Mouse (Mus musculus) telencephalon, adult 2 months (tissue): Measurements from ENCODE around the gene Hba-a1.
"Not testable (repeated sequence)": the region's sequence is repeated elsewhere in the genome, so short reads cannot be mapped to it uniquely, and the experiment has no call there.

Experiments used
- DNase-seq: peaks from one replicate; pipeline ENCODE4 v3.0.0-alpha.2; 2011; ENCODE audit warnings: low read depth, low spot score

Hba-a1 gene

GRCm38 (mm10) chr11:32283091-32283777 lies at the start of gene Hba-a1:
Gene Hba-a1, plus strand, starts transcription at chr11:32283511.
- not testable (repeated sequence) for DNase-seq

- DNase-seq = no peak
These were observed 49.4 kb upstream of the Hba-a1 start for GRCm38 (mm10) chr11:32233895-32234294.

- DNase-seq = no peak
These were observed 48.4 kb upstream of the Hba-a1 start for GRCm38 (mm10) chr11:32234816-32235485.

- DNase-seq = no peak
These were observed 47.7 kb upstream of the Hba-a1 start for GRCm38 (mm10) chr11:32235646-32236045.

GRCm38 (mm10) chr11:32236132-32236531 lies 47.2 kb upstream of the Hba-a1 start:
- no peak for DNase-seq

GRCm38 (mm10) chr11:32236712-32237410 lies 46.5 kb upstream of the Hba-a1 start:
- DNase-seq = no peak

- no peak for DNase-seq
These were observed 45.9 kb upstream of the Hba-a1 start for GRCm38 (mm10) chr11:32237411-32237795.

GRCm38 (mm10) chr11:32238093-32238860 lies 45.0 kb upstream of the Hba-a1 start:
- DNase-seq = no peak

GRCm38 (mm10) chr11:32241391-32241790 lies 41.9 kb upstream of the Hba-a1 start:
- no peak for DNase-seq

- DNase-seq = no peak
These were observed 41.1 kb upstream of the Hba-a1 start for GRCm38 (mm10) chr11:32242209-32242608.

GRCm38 (mm10) chr11:32243205-32243955 lies 39.9 kb upstream of the Hba-a1 start:
- DNase-seq = no peak

- DNase-seq = no peak
These were observed 39.2 kb upstream of the Hba-a1 start for GRCm38 (mm10) chr11:32244064-32244463.

GRCm38 (mm10) chr11:32244617-32245016 lies 38.7 kb upstream of the Hba-a1 start:
- DNase-seq = no peak

GRCm38 (mm10) chr11:32245614-32246013 lies 37.7 kb upstream of the Hba-a1 start:
- DNase-seq = no peak

GRCm38 (mm10) chr11:32247068-32247467 lies 36.2 kb upstream of the Hba-a1 start:
- no peak for DNase-seq

- no peak for DNase-seq
These were observed 35.0 kb upstream of the Hba-a1 start for GRCm38 (mm10) chr11:32248350-32248749.

- DNase-seq = no peak
These were observed 32.2 kb upstream of the Hba-a1 start for GRCm38 (mm10) chr11:32250880-32251763.

GRCm38 (mm10) chr11:32253121-32253520 lies 30.2 kb upstream of the Hba-a1 start:
- no peak for DNase-seq

- DNase-seq = no peak
These were observed 27.2 kb upstream of the Hba-a1 start for GRCm38 (mm10) chr11:32256146-32256545.

- no peak for DNase-seq
These were observed 26.7 kb upstream of the Hba-a1 start for GRCm38 (mm10) chr11:32256566-32256965.
